Mouse (Mus musculus) liver, embryonic 15.5 days (tissue): ENCODE results near the gene Olfr661. TPM values are rescaled to one million over a fixed set of nuclear protein-coding genes. Genes with fewer than 3 reads are reported as not detected.

Source experiments
- ATAC-seq: fragments of 200-750 bp; cut with Nextera tagmentation; 2 replicates; pipeline ENCODE4 v1.8.0; 2017; ENCODE audit warnings: moderate number of reproducible peaks, mild to moderate bottlenecking, moderate library complexity; ENCODE audit not compliant: insufficient read depth
- H3K27ac ChIP-seq: fragments of 300-500 bp; sonication (generic); replicated peaks from 2 replicates; pipeline ENCODE4 v1.5.1; 2015; ENCODE audit warnings: mild to moderate bottlenecking, inconsistent platforms
- H3K27me3 ChIP-seq: fragments of 300-500 bp; sonication (generic); 2 replicates; pipeline ENCODE4 v1.6.1; 2015; ENCODE audit warnings: mild to moderate bottlenecking, inconsistent platforms
- H3K36me3 ChIP-seq: fragments of 300-500 bp; sonication (generic); replicated peaks from 2 replicates; pipeline ENCODE4 v1.6.1; 2015; ENCODE audit warnings: moderate library complexity, mild to moderate bottlenecking, inconsistent platforms
- H3K4me1 ChIP-seq: fragments of 300-500 bp; sonication (generic); replicated peaks from 2 replicates; pipeline ENCODE4 v1.6.1; 2015; ENCODE audit warnings: inconsistent platforms
- H3K4me2 ChIP-seq: fragments of 300-500 bp; sonication (generic); 2 replicates; pipeline ENCODE4 v1.6.1; 2015; ENCODE audit warnings: moderate library complexity, mild to moderate bottlenecking, inconsistent platforms
- H3K4me3 ChIP-seq: fragments of 300-500 bp; sonication (generic); replicated peaks from 2 replicates; pipeline ENCODE4 v1.5.1; 2015; ENCODE audit warnings: mild to moderate bottlenecking, inconsistent platforms
- H3K9ac ChIP-seq: fragments of 300-500 bp; sonication (generic); 2 replicates; pipeline ENCODE4 v1.6.1; 2015; ENCODE audit warnings: moderate library complexity, mild to moderate bottlenecking, inconsistent platforms
- H3K9me3 ChIP-seq: fragments of 300-500 bp; sonication (generic); replicated peaks from 2 replicates; pipeline ENCODE4 v1.6.1; 2016; ENCODE audit warnings: inconsistent platforms
- WGBS: fragments of 180-500 bp; shearing (Covaris S2); methylation state at CpG from one replicate; pipeline ENCODE4 v1.1.7; 2015; ENCODE audit warnings: mixed read lengths; ENCODE audit not compliant: insufficient replicate concordance; 5-methylcytosine and 5-hydroxymethylcytosine counted together
- polyA plus RNA-seq: library from polyadenylated mRNA; unstranded; fragments of >200 nt; fragmentation: Nextera tagmentation; extraction: Ambion mirVana; gene quantifications from 2 replicates; pipeline ENCODE4 v1.2.1, GENCODE M21; 2015

The Olfr661 gene
- polyA plus RNA-seq = not detected in 2 replicates

GRCm38 (mm10) chr7:104686201-104686600 is at the start of gene Olfr661:
Gene Olfr661 (plus strand): TSS chr7:104686501.
- Histone ChIP-seq H3K9ac (no peak within 1 kb of the TSS), H3K27ac (no peak within 1 kb of the TSS), H3K4me1 (no peaks in the 10 kb centered on the region), H3K4me2 (no peak within 1 kb of the TSS), H3K36me3 (no peaks in the 10 kb centered on the region), H3K9me3 (no peaks in the 10 kb centered on the region), H3K27me3 (no peaks in the 10 kb centered on the region), H3K4me3 (no peak within 1 kb of the TSS)
- ATAC-seq = no peak
- WGBS = 55% methylated on average over 2 of the region's 2 CpGs

GRCm38 (mm10) chr7:104646841-104647482 is 39.3 kb upstream of the Olfr661 start, which contains the start of gene Olfr658:
Gene Olfr658 (minus strand): TSS chr7:104647305.
- no peaks in the 10 kb centered on the region for H3K9me3 ChIP-seq
- ATAC-seq = no peak
- WGBS = 16% methylated on average over 22 of the region's 22 CpGs
- peak within 1 kb of the TSS; percentile 32 for H3K4me2 ChIP-seq
- no peak within 1 kb of the TSS for H3K27ac ChIP-seq
- H3K4me3 ChIP-seq = no peak within 1 kb of the TSS
- no peak within 1 kb of the TSS for H3K9ac ChIP-seq
- H3K27me3 ChIP-seq = no peaks in the 10 kb centered on the region
- no peaks in the 10 kb centered on the region for H3K36me3 ChIP-seq
- H3K4me1 ChIP-seq = no peaks in the 10 kb centered on the region

DNA sequence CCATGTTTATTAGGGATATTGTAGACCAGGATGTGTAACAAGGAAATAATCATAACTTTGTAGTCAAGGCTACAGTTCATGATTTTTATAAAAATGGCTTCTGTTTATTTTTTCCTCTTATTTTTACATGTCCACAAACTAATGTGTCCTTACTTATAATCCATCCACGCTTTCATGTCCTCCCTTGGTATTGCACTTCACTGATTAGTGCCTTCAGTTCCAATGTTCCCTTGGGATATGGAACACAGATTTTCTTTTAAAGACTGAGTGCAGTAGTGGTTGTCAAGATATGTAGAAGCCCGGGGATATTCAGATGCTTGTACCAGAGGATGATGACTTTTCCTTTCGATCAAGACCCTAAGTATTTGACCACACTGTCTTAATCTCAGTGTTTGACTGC is 19.8 kb upstream of the Olfr661 start, which contains the start of gene Olfr659:
Gene Olfr659, plus strand, starts transcription at position 301 of the 400 bp plus-strand sequence.
- ATAC-seq = no peak
- Histone ChIP-seq H3K9ac (no peak within 1 kb of the TSS), H3K36me3 (no peaks in the 10 kb centered on the region), H3K4me1 (no peaks in the 10 kb centered on the region), H3K27ac (no peak within 1 kb of the TSS), H3K4me3 (no peak within 1 kb of the TSS), H3K9me3 (no peaks in the 10 kb centered on the region), H3K27me3 (no peaks in the 10 kb centered on the region), H3K4me2 (no peak within 1 kb of the TSS)
- 63% methylated on average over 3 of the region's 3 CpGs for WGBS

Other genes starting within 250 kb of the Olfr661 start
- 2.4 and 2.8 TPM in 2 replicates for gene Trim30a, start 221.3 kb upstream of the Olfr661 start, polyA plus RNA-seq
- 0.86 and 1.0 TPM in 2 replicates for gene Trim30d, start 178.7 kb upstream of the Olfr661 start, polyA plus RNA-seq
- not detected in 2 replicates for gene Olfr651, start 136.4 kb upstream of the Olfr661 start, polyA plus RNA-seq
- gene Olfr652, start 125.6 kb upstream of the Olfr661 start, polyA plus RNA-seq = not detected in 2 replicates
- not detected in 2 replicates for gene Olfr653, start 109.2 kb upstream of the Olfr661 start, polyA plus RNA-seq
- not detected in 2 replicates for gene Olfr654, start 99.5 kb upstream of the Olfr661 start, polyA plus RNA-seq
- gene Olfr655, start 84.7 kb upstream of the Olfr661 start, polyA plus RNA-seq = not detected in 2 replicates
- not detected in 2 replicates for gene Olfr656, start 72.5 kb upstream of the Olfr661 start, polyA plus RNA-seq
- not detected in 2 replicates for gene Olfr657, start 61.7 kb upstream of the Olfr661 start, polyA plus RNA-seq
- not detected in 2 replicates for gene Olfr658, start 39.2 kb upstream of the Olfr661 start, polyA plus RNA-seq
- gene Olfr659, start 19.7 kb upstream of the Olfr661 start, polyA plus RNA-seq = not detected in 2 replicates
- gene Usp17le, start 91.0 kb downstream of the Olfr661 start, polyA plus RNA-seq = not detected in 2 replicates
- gene Usp17lb, start 156.1 kb downstream of the Olfr661 start, polyA plus RNA-seq = not detected in 2 replicates
- gene Usp17la, start 170.5 kb downstream of the Olfr661 start, polyA plus RNA-seq = not detected in 2 replicates
- gene Olfr665, start 191.5 kb downstream of the Olfr661 start, polyA plus RNA-seq = not detected in 2 replicates
- not detected in 2 replicates for gene Olfr666, start 209.5 kb downstream of the Olfr661 start, polyA plus RNA-seq
- not detected in 2 replicates for gene Olfr667, start 235.0 kb downstream of the Olfr661 start, polyA plus RNA-seq
- gene Olfr668, start 241.6 kb downstream of the Olfr661 start, polyA plus RNA-seq = not detected in 2 replicates
- gene Olfr669, start 247.7 kb downstream of the Olfr661 start, polyA plus RNA-seq = not detected in 2 replicates